Mouse (Mus musculus) lung, postnatal 0 days (tissue): ENCODE results near the gene Srsf5. TPM values are rescaled to one million over a fixed set of nuclear protein-coding genes. Genes with fewer than 3 reads are reported as not detected.
"Not testable (repeated sequence)": the region's sequence is repeated elsewhere in the genome, so short reads cannot be mapped to it uniquely, and the experiment has no call there.

Experiments used
- ATAC-seq: fragments of 200-750 bp; cut with Nextera tagmentation; 2 replicates; pipeline ENCODE4 v1.8.0; 2017; ENCODE audit warnings: moderate library complexity
- DNase-seq: peaks from one replicate; pipeline ENCODE4 v3.0.0-alpha.2; 2016; ENCODE audit warnings: low spot score
- H3K27ac ChIP-seq: fragments of 300-500 bp; sonication (generic); 2 replicates; pipeline ENCODE4 v1.5.1; 2014; ENCODE audit warnings: antibody characterized with exemption, mild to moderate bottlenecking, low read length, mixed read lengths
- H3K27me3 ChIP-seq: fragments of 300-500 bp; sonication (generic); replicated peaks from 2 replicates; pipeline ENCODE4 v1.6.1; 2014; ENCODE audit warnings: low read length, mixed read lengths; ENCODE audit not compliant: insufficient read depth
- H3K36me3 ChIP-seq: fragments of 300-500 bp; sonication (generic); 2 replicates; pipeline ENCODE4 v1.6.1; 2014; ENCODE audit warnings: low read length, mixed read lengths; ENCODE audit not compliant: insufficient read depth
- H3K4me1 ChIP-seq: fragments of 300-500 bp; sonication (generic); 2 replicates; pipeline ENCODE4 v1.6.1; 2014; ENCODE audit warnings: antibody characterized with exemption, low read depth, low read length, mixed read lengths; ENCODE audit not compliant: insufficient read depth
- H3K4me2 ChIP-seq: fragments of 300-500 bp; sonication (generic); replicated peaks from 2 replicates; pipeline ENCODE4 v1.6.1; 2014; ENCODE audit warnings: low read depth, mild to moderate bottlenecking, low read length, moderate library complexity, mixed read lengths
- H3K4me3 ChIP-seq: fragments of 300-500 bp; sonication (generic); 2 replicates; pipeline ENCODE4 v1.5.1; 2014; ENCODE audit warnings: low read depth, low read length
- H3K9ac ChIP-seq: fragments of 300-500 bp; sonication (generic); replicated peaks from 2 replicates; pipeline ENCODE4 v1.6.1; 2014; ENCODE audit warnings: low read depth, mild to moderate bottlenecking
- H3K9me3 ChIP-seq: fragments of 300-500 bp; sonication (generic); 2 replicates; pipeline ENCODE4 v1.6.1; 2016; ENCODE audit warnings: low read length, mixed read lengths
- CTCF ChIP-seq: IDR thresholded peaks from 2 replicates; pipeline ENCODE4 v1.5.1; 2016; ENCODE audit warnings: antibody characterized with exemption, mild to moderate bottlenecking
- EP300 ChIP-seq: IDR thresholded peaks from 2 replicates; pipeline ENCODE4 v1.6.1; 2016; ENCODE audit warnings: antibody characterized with exemption, mild to moderate bottlenecking, control low read depth
- WGBS: fragments of 180-500 bp; shearing (Covaris S2); extraction: QIAGEN DNeasy Blood & Tissue Kit; methylation state at CpG from one replicate; pipeline ENCODE4 v1.1.7; 2014; 5-methylcytosine and 5-hydroxymethylcytosine counted together
- polyA plus RNA-seq: library from polyadenylated mRNA; unstranded; fragments of >200 nt; fragmentation: Nextera tagmentation; extraction: Ambion mirVana; gene quantifications from 2 replicates; pipeline ENCODE4 v1.2.1, GENCODE M21; 2015

The Srsf5 gene
- polyA plus RNA-seq, 1 experiment from 2014 or later = 442 TPM

DNA sequence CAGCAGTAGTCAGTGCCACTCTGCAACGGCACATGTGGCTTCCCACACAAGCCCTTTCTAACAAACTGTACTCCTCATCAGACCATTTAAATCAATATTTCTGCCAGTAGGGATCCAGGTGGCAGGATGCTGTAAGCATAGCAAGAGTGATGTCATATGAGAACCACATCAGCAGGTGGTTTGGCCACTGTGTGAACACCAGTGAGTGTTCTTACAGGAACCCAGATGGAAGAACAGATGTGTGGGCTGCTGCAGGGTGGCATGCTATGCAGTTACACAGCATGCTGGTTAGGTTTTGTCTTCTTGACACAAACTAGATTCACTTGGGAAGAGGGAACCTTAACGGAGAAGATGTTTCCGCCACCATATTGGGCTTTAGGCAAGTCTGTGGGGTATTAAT, 3.4 kb upstream of the Srsf5 start:
- 94% methylated on average over 3 of the region's 3 CpGs for WGBS
- DNase-seq = no peak
- H3K9ac ChIP-seq = no peak overlapping the region
- H3K4me1 ChIP-seq = peaks cover 6% of the 10 kb centered on the region; the same call in 1 of the 2 replicates
- peaks cover under 1% of the 10 kb centered on the region; the same call in 1 of the 2 replicates for H3K36me3 ChIP-seq
- TF ChIP-seq CTCF (no peak), EP300 (no peak)
- no peak overlapping the region for H3K4me2 ChIP-seq
- no peaks in the 10 kb centered on the region for H3K9me3 ChIP-seq
- H3K4me3 ChIP-seq = no peak overlapping the region
- H3K27ac ChIP-seq = no peak overlapping the region
- H3K27me3 ChIP-seq = no peaks in the 10 kb centered on the region
- no peak for ATAC-seq

DNA sequence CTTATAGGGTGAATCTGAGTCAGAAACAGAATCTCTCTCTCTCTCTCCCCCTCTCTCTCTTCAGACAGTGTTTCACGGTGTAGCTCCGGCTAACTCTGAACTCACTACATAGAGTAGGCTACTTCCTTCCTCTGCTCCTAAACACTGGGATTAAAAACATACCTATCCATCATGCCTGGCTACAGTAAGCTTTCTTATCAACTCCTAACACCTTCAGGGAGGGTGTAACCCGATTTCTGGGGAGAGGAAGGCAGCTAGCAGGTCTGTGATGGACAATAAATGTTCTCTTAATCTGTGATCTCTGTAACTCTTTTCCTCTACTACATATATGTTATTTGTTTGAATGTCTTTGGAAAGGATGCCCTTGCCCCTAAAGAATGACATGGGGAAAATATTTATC, 1.9 kb upstream of the Srsf5 start:
- Histone ChIP-seq H3K9me3 (no peaks in the 10 kb centered on the region), H3K9ac (no peak overlapping the region), H3K27ac (no peak overlapping the region), H3K4me2 (no peak overlapping the region), H3K36me3 (peaks cover 12% of the 10 kb centered on the region), H3K27me3 (no peaks in the 10 kb centered on the region), H3K4me3 (no peak overlapping the region), H3K4me1 (peaks cover 6% of the 10 kb centered on the region; the same call in 1 of the 2 replicates)
- DNase-seq = no peak
- TF ChIP-seq CTCF = no peak
- WGBS = 47% methylated on average over 3 of the region's 3 CpGs
- no peak for ATAC-seq

DNA sequence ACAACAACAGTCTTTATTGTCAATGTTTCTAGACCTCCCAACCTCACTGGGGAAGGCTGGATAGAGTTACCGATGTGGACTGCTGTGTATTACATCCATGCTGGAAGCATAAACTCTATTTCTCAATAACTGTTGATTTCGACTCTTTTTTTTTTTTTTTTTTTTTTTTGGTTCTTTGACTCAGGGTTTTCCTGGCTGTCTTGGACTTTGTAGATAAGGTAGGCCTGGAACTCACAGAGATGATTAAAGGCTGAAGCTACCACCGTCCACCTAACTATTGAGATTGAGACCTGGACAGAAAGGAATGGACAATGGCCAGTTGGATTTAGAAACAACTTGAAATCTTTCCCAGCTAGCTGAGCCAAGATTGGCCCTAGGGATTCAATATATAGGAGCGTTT, 1.1 kb upstream of the Srsf5 start:
- no peak overlapping the region for H3K4me3 ChIP-seq
- ATAC-seq = no peak
- H3K27me3 ChIP-seq = no peaks in the 10 kb centered on the region
- no peaks in the 10 kb centered on the region for H3K9me3 ChIP-seq
- TF ChIP-seq EP300 (no peak), CTCF (no peak)
- H3K9ac ChIP-seq = no peak overlapping the region
- peaks cover 17% of the 10 kb centered on the region for H3K36me3 ChIP-seq
- DNase-seq = no peak
- WGBS = 91% methylated on average over 4 of the region's 4 CpGs
- H3K4me1 ChIP-seq = no peaks in the 10 kb centered on the region
- H3K27ac ChIP-seq = no peak overlapping the region
- no peak overlapping the region for H3K4me2 ChIP-seq

DNA sequence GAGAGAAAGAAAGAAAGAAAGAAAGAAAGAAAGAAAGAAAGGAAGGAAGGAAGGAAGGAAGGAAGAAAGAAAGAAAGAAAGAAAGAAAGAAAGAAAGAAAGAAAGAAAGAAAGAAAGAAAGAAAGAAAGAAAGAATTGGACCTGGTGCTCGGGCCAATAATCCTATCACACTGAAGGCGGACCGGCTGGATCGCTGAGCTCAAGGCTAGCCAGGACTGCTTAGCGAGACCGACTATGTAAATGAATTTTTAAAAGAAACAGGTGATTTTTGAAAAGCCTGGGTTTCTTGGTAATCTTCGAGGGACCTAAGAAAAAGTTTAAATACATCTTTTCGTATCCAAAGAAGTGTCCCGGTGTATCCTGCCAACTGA, 356 bp upstream of the Srsf5 start:
- Histone ChIP-seq H3K36me3 (peaks cover 21% of the 10 kb centered on the region), H3K4me3 (peak overlapping the region; percentile 100), H3K4me2 (peak overlapping the region; percentile 46), H3K27ac (peak overlapping the region; percentile 100), H3K9ac (peak overlapping the region; percentile 100)
- not testable (repeated sequence) for DNase-seq, H3K4me1 ChIP-seq, H3K9me3 ChIP-seq, H3K27me3 ChIP-seq
- 3% methylated on average over 9 of the region's 9 CpGs for WGBS
- ATAC-seq = peak; percentile 30

DNA sequence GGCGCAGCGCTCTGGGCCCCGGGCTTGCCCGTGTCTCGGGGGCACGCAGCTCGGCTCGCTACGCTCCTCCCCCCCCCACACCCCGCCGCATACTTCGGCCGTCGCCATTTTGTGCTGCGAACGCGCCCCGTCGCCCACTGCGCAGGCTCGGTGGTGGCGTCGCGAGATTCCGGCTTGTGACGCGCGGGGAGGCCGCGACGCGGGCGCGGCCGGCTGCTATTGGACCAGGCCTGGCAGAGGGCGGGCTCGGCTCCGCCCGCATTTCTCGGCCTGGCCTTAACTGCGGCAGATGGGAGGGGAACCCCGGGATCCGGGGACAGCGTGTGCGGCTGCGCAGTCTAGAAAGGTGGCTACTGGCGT, 672 bp downstream of the Srsf5 start:
- Histone ChIP-seq H3K27me3 (no peaks in the 10 kb centered on the region), H3K9me3 (no peaks in the 10 kb centered on the region), H3K4me1 (no peaks in the 10 kb centered on the region), H3K4me3 (peak overlapping the region; percentile 100), H3K36me3 (peaks cover 26% of the 10 kb centered on the region), H3K9ac (peak overlapping the region; percentile 100), H3K4me2 (peak overlapping the region; percentile 68), H3K27ac (peak overlapping the region; percentile 100)
- ATAC-seq (peak; percentile 96), DNase-seq (peak; percentile 97)
- TF ChIP-seq EP300 = no peak
- 0 out of 2 replicates have a peak, but pooled peaks have one; percentile 0 for TF ChIP-seq CTCF
- 0% methylated on average over 30 of the region's 47 CpGs for WGBS

DNA sequence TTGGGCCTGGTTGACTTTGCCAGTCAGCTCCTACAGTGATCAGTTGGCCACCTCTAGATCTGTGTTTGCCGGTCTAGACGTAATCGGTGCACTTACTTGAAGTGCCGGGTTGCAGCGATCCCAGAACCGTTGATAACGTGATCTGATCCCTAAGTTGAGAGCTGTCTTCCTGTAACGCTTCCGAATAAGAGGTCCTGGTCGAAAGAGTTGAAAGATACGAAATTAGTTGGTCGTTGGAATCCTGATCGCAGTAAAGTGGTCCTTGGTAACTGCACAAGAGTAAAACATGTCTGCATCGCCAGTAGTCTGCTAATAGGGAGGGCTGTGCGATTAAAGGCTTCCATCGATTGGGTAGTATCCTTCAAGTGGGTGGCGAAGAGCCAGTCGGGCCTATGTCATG, 2.9 kb downstream of the Srsf5 start:
- Histone ChIP-seq H3K27me3 (no peaks in the 10 kb centered on the region), H3K9ac (no peak overlapping the region), H3K9me3 (no peaks in the 10 kb centered on the region), H3K4me2 (no peak overlapping the region), H3K4me3 (no peak overlapping the region), H3K27ac (no peak overlapping the region), H3K36me3 (peaks cover 46% of the 10 kb centered on the region), H3K4me1 (no peaks in the 10 kb centered on the region)
- TF ChIP-seq EP300 = no peak
- no peak for TF ChIP-seq CTCF
- 91% methylated on average over 18 of the region's 18 CpGs for WGBS
- no peak for ATAC-seq
- no peak for DNase-seq

DNA sequence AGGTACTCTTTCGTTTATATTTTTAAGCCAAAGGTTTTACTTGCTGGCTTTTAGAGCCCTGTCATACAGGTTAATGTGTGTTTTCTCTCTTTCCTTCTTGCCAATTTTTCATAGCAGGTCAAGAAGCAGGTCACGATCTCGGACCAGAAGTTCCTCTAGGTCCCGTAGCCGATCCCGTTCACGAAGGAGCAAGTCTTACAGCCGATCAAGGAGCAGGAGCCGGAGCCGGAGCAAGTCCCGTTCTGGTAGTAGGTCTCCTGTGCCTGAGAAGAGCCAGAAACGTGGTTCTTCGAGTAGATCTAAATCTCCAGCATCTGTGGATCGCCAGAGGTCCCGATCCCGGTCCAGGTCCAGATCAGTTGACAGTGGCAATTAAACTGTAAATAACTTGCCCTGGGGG, 4.3 kb downstream of the Srsf5 start:
- not testable (repeated sequence) for H3K4me2 ChIP-seq, DNase-seq, H3K27ac ChIP-seq, H3K9ac ChIP-seq, H3K4me1 ChIP-seq, H3K27me3 ChIP-seq, H3K4me3 ChIP-seq, ATAC-seq, H3K9me3 ChIP-seq
- H3K36me3 ChIP-seq = peaks cover 59% of the 10 kb centered on the region
- WGBS = 92% methylated on average over 13 of the region's 16 CpGs
